Mouse (Mus musculus): Measurements from ENCODE around the gene Arap1.

- TF ChIP-seq CTCF (IDR thresholded peaks at IDR 0.05; ENCODE audit: borderline replicate concordance, insufficient read depth, low read depth, low read length): no peak
- no peak for TF ChIP-seq POLR2A (IDR thresholded peaks at IDR 0.05; ENCODE audit: borderline replicate concordance, insufficient read depth, low read length)
These were observed 74.2 kb downstream of the Arap1 start for GRCm38 (mm10) chr7:101422069-101422468.
